Mouse (Mus musculus) ovary, postnatal 14 days (tissue): ENCODE results near the gene Usf3.
A peak's percentile ranks its signal among the peaks of the same experiment; 100 is the strongest.

Experiments
- DNase-seq: peaks from one replicate; pipeline ENCODE4 v3.0.0; 2022; ENCODE audit warnings: low spot score

The Usf3 gene

DNA sequence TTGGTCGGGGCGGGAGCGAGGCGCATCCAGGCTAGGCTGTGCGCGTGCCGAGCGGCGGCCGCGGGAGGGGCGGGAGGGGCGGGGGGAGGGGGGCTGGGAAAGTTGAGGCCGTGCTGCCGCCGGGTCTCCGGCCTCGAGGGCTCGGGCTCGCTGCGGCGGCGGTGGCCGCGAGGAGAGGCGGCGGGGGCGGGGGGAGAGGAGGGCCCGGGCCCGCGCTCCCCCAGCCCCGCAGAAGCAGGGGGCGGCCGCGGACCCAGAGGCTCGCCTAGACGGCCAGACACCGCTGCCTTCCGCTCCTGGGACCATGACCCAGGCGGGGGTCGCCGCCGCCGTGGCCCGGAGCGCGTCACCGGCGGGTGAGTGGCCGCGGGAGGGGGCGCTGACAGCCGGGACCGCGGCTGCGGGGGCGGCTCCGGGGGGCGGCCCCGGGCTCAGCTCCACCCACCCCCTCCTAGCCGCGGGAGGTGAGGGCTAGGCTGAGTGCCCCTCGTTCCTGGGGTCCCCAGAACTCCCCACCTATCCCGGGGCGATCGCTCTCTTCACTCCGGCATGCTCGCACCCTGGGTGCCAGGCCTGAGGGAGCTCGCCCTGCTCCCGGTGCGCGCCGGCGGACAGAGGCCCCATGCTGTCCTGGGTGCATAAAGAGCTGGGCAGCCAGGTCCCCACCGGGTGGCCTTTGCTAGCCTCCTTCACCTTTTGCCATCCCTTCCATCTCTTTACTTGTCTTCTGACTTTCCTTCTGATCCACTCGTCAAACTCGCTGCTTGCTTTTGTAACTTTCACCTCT is at the start of gene Usf3:
TSS of gene Usf3 (plus strand) at position 92 of the 787 bp plus-strand sequence.
- peak; percentile 42 for DNase-seq

DNA sequence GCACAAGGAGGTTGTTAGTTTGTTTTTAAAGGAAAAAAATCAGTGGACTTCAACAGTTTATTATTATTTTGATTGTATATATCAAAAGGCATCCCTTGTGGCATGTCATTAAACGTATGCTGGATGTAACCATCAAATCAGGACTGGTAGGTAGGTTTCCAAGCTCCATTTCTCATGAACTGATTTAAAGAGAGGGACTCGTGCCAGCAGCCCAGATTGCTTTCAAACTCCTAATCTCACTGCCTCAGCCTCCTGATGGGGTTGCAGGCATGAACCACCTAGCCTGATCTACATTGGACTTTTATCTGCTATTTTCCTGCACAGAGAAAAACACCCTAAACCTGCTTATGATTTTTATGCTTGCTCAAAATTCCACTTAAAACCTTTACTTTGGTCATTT is 49.3 kb upstream of the Usf3 start:
- DNase-seq: no peak

- no peak for DNase-seq
Observed at GRCm38 (mm10) chr16:44124713-44125112, 48.3 kb upstream of the Usf3 start.

- DNase-seq: no peak
Observed at GRCm38 (mm10) chr16:44125436-44125835, 47.6 kb upstream of the Usf3 start.

DNA sequence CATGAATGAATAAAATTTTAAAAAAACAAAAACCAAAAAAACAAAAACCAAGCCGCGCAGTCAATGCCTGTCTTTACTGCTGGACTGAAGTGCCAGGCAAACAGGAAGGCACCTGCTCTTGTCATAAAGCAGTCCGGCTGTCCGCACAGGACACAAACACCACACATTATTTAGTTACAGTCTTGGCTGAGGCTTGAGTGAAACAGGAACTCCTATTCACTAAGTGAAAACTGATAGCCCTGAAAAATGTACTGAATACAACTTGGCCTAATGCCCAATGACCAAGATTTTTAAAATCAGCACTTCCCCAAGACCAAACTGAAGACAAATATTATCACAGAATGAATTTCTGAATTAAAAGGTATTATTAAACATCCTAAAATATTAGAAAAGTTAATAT is 46.6 kb upstream of the Usf3 start:
- no peak for DNase-seq

DNA sequence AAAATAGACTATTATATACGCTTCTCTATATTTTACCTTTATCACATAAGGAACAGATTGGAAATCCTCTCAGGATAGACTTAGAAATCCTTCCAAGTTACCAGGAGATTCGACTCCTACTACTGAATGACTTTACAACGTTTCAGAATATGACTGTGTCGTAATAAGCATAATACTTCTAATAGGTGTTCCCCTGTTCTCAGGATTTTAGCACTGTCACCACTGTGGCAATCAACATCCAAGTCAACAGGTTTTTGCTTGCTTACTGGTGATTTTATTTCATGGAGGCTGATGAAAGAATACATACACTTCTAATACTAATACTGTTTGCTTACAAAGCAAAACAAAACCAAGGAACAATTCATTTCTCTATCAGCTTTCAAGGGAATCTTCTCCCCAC is 40.7 kb upstream of the Usf3 start:
- DNase-seq: no peak

DNA sequence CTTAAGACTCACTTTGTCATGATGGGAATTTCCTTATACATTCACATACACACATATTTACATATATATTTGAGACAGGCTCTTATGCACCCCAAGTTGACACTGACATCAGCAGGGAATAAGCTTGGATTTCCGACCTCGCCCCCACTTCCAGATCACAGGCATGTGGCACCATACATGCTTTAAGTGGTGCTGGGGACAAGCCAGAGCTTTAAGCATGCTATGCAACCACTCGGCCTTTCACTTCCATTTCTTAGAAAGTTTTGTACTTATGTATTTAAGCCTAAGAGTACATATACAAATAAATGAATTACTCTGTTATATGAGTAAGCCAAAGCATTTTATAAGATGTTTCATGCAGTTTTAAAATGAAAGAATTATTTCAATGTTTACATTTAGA is 39.9 kb upstream of the Usf3 start:
- DNase-seq: no peak

- DNase-seq: no peak
Observed at GRCm38 (mm10) chr16:44136511-44137021, 36.5 kb upstream of the Usf3 start.

DNA sequence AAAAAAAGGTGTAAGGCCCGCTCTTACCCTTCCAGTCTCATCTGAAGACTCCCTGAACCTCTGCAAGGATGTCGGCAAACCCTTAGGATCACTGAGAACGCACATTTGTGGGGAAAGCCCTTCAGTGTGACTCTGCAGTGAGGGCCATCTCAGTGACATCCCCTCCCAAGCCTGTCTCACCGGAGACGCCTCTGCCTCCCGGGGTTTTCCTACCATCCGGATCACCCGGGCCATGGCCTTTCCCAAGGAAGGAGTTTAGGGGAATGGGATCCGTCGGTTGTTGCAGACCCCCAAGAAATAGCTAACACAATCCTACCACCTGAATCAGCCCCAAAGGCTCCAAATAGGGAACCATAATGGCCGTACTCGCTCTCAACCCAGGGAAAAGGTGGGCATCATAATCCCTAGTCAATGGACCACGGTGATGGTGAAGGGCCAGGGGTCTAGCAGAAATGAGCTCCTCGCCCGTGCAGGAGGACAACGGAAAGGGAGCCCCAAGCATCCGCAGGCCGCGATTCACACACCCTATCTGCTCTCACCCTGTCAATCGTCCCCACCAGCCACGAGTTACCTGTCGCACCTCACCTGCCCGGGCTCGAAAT is 34.6 kb upstream of the Usf3 start:
- DNase-seq: no peak

DNA sequence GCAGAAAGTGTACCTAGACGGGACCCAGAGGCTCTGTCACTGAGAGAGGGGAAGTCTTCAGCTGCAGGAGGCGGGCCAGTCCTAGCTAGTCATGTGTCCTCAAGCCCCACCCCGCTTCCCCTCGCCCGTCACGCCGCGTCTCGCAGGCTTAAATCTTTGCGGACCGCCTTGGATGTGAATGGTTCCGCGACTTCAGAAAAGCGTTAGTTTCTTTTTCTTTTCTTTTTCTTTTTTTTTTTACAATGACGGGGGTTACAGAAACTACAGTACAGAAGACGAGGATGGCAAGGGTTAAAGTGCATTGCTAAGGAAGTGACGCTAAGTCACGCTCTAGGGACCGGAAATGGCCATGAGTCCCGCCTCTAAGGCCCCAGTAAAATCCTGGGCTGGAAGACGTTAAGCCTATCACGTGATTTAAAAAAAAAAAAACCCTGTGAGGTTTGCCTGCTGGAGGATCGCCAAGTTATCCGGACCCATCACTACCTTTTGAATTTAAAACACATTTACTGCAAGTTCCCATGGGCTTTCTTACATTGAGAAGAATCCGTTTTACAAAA is 34.0 kb upstream of the Usf3 start:
- peak; percentile 75 for DNase-seq

DNA sequence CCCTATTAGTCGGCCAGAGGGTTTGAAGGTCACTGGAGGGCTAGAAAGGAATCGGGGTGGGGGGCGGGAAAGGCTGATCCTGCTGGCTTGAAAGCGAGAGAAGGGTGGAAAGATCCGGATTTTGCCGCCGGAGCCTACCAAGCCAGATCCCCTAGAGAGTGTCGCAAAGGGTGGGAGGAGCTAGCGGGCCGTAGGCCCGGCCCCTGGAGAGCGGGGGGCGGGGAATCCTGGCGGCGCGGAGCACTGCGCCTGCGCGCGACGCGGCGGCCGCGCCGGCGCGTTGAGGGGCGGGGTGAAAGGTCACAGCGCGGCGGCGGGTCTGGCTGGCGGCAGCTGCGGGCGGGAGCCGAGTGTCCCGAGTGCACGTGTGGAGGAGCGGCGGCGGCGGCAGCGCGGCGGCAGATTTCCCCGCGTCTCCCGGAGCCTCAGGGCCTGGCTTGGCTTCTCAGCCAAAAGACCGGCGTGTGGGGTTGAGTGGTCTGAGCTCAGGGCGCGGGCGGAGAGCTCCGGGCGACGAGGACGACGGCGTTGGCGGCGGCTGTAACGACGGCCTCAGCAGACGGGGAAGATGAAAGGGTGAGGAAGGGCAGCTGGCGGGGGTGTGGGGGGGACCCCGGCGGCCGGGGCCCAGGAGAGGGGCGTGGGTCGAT is 33.4 kb upstream of the Usf3 start, which contains the start of the genes Atp6v1a and Naa50:
TSS of gene Atp6v1a (minus strand) at position 170 of the 650 bp plus-strand sequence.
TSS of gene Naa50 (plus strand) at position 295 of the 650 bp plus-strand sequence.
- peak; percentile 94 for DNase-seq

DNA sequence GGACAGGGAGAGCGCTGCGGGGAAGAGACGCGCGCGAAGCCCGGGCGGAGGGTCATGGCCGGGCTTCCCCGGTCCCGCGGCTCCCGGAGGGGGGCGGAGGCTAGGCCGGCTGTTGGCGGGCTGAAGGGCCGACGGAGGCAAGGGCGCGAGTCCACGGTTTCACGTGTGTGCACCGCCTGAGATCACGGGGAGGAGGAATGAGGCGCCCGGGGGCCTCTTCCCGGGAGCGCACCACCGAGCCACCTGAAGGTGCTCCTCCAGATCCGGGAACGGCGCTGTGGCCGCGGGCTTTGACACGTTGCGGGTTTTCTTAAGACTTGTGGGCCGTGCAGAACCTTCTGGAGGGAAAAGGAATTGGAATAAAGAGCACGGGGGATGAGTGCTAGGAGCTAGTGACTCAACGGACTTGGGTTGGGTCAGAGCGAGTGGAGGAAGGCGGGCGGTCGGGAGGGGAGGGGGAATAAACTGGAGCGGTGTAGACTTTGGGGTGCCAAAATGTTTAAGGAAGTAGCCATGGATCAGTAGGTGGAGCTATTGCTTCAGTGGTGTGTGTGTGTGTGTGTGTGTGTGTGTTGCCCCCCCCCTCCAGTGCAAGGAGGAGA is 32.8 kb upstream of the Usf3 start:
- peak; percentile 56 for DNase-seq

DNA sequence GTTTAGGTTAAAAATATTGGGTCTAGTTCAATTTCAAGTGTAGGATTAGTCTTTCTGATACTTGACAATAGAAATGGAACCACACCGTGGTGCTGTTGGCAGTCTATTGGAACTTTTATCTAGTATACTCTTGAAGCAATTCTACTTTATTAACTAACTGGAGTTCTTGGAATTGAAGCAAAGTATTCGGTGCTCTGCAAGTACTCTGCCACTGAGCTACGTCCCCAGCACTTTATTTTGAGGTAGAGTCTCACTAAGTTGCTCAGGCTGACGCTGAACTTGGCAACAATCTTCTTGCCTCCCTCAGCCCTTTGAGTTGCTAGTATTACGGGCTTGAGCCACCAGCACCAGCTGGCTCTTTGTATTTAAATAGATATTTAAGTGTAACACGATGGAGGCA is 31.6 kb upstream of the Usf3 start:
- DNase-seq: no peak

- no peak for DNase-seq
Observed at GRCm38 (mm10) chr16:44149002-44149767, 23.9 kb upstream of the Usf3 start.

- DNase-seq: no peak
Observed at GRCm38 (mm10) chr16:44154497-44155057, 18.5 kb upstream of the Usf3 start.

- DNase-seq: no peak
Observed at GRCm38 (mm10) chr16:44159325-44159724, 13.7 kb upstream of the Usf3 start.

DNA sequence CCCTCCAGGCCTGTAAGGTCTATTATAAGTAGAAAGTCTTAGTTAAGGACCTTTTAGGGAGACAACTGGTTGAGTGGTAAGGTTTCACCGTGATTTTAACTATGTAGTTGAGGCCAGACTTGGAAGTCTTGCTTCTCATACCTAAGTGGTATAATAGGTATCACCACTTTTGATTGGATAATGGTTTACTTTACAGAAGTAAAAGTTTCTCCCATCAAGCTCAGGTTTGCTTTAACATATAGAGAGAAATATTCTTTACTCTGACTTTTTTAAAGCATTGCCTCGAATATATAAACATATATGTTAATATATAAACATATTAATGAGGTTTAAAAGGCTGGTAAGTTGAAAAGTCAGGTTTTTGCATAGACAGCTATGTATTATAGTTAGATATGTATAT is 9.2 kb upstream of the Usf3 start:
- DNase-seq: no peak

DNA sequence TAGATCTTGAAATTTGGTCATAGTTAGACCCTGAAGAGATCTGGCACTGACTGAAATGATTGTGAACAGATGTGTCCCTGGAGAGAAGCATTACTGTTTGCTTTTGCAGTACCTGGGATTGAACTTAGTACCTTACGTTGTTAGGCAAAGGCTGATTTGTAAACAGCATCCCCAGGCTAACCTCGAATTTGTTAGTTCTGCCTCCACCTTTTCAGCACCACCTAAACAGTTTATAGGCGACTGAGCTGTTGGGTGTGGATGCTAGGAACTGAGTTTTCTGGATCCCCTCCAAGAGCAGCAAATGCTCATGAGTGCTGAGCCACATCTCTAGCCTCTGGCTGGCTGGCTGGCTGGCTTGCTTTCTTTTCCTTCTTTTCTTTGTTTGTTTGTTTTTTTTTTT is 7.9 kb upstream of the Usf3 start:
- DNase-seq: no peak

DNA sequence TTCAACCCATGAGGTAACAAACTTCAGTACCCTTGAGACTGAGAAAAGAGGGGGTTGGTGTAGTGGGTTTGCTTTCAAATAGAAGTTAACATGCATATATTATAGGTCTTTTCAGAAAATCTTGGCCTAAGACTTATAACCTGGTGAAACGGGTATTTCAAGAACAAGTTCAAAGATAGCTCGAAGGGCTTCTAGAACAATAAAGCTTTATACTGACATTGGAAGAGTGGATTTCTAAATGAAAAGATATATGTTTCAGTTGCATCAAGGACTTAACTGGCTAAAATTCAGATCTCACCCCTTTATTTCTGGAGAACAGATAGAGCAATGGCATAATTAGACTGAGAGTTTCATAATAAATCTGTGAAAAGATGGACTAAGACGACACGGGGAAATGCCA is 4.1 kb upstream of the Usf3 start:
- no peak for DNase-seq

GRCm38 (mm10) chr16:44172297-44173154 is 520 bp upstream of the Usf3 start:
- DNase-seq: peak; percentile 94
